Mouse (Mus musculus) lung, postnatal 0 days (tissue): ENCODE results near the gene Clec12a. TPM values are rescaled to one million over a fixed set of nuclear protein-coding genes. Genes with fewer than 3 reads are reported as not detected.

Experiments
- ATAC-seq: fragments of 200-750 bp; cut with Nextera tagmentation; 2 replicates; pipeline ENCODE4 v1.8.0; 2017; ENCODE audit warnings: moderate library complexity
- DNase-seq: peaks from one replicate; pipeline ENCODE4 v3.0.0-alpha.2; 2016; ENCODE audit warnings: low spot score
- H3K27ac ChIP-seq: fragments of 300-500 bp; sonication (generic); 2 replicates; pipeline ENCODE4 v1.5.1; 2014; ENCODE audit warnings: antibody characterized with exemption, mild to moderate bottlenecking, low read length, mixed read lengths
- H3K27me3 ChIP-seq: fragments of 300-500 bp; sonication (generic); replicated peaks from 2 replicates; pipeline ENCODE4 v1.6.1; 2014; ENCODE audit warnings: low read length, mixed read lengths; ENCODE audit not compliant: insufficient read depth
- H3K36me3 ChIP-seq: fragments of 300-500 bp; sonication (generic); 2 replicates; pipeline ENCODE4 v1.6.1; 2014; ENCODE audit warnings: low read length, mixed read lengths; ENCODE audit not compliant: insufficient read depth
- H3K4me1 ChIP-seq: fragments of 300-500 bp; sonication (generic); 2 replicates; pipeline ENCODE4 v1.6.1; 2014; ENCODE audit warnings: antibody characterized with exemption, low read depth, low read length, mixed read lengths; ENCODE audit not compliant: insufficient read depth
- H3K4me2 ChIP-seq: fragments of 300-500 bp; sonication (generic); replicated peaks from 2 replicates; pipeline ENCODE4 v1.6.1; 2014; ENCODE audit warnings: low read depth, mild to moderate bottlenecking, low read length, moderate library complexity, mixed read lengths
- H3K4me3 ChIP-seq: fragments of 300-500 bp; sonication (generic); 2 replicates; pipeline ENCODE4 v1.5.1; 2014; ENCODE audit warnings: low read depth, low read length
- H3K9ac ChIP-seq: fragments of 300-500 bp; sonication (generic); replicated peaks from 2 replicates; pipeline ENCODE4 v1.6.1; 2014; ENCODE audit warnings: low read depth, mild to moderate bottlenecking
- H3K9me3 ChIP-seq: fragments of 300-500 bp; sonication (generic); 2 replicates; pipeline ENCODE4 v1.6.1; 2016; ENCODE audit warnings: low read length, mixed read lengths
- CTCF ChIP-seq: IDR thresholded peaks from 2 replicates; pipeline ENCODE4 v1.5.1; 2016; ENCODE audit warnings: antibody characterized with exemption, mild to moderate bottlenecking
- EP300 ChIP-seq: IDR thresholded peaks from 2 replicates; pipeline ENCODE4 v1.6.1; 2016; ENCODE audit warnings: antibody characterized with exemption, mild to moderate bottlenecking, control low read depth
- WGBS: fragments of 180-500 bp; shearing (Covaris S2); extraction: QIAGEN DNeasy Blood & Tissue Kit; methylation state at CpG from one replicate; pipeline ENCODE4 v1.1.7; 2014; 5-methylcytosine and 5-hydroxymethylcytosine counted together
- polyA plus RNA-seq: library from polyadenylated mRNA; unstranded; fragments of >200 nt; fragmentation: Nextera tagmentation; extraction: Ambion mirVana; gene quantifications from 2 replicates; pipeline ENCODE4 v1.2.1, GENCODE M21; 2015

Clec12a gene
- polyA plus RNA-seq, 1 experiment from 2014 or later, result 4.3 TPM

DNA sequence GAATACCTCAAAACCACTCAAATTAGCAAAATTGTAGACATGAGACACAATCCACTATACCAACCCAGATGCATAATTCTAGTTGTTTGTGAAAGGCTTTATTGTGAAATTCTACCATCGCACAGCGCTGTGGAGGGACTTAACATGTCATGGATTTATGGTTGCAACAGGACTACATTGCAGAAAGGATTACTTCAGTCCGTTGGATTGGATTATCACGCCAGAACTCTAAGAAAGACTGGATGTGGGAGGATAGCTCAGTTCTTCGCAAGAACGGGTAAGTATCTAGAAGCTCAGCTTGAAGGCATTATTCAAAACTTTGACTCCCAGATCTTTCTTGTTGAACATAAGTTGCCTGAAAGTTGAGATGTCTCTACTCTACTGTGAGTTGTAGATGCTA lies 60.9 kb downstream of the Clec12a start:
- ATAC-seq (no peak), DNase-seq (no peak)
- Histone ChIP-seq H3K27me3 (no peaks in the 10 kb centered on the region), H3K4me2 (no peak overlapping the region), H3K9ac (no peak overlapping the region), H3K4me1 (peaks cover 4% of the 10 kb centered on the region; the same call in 1 of the 2 replicates), H3K36me3 (no peaks in the 10 kb centered on the region), H3K9me3 (no peaks in the 10 kb centered on the region), H3K4me3 (no peak overlapping the region), H3K27ac (no peak overlapping the region)
- TF ChIP-seq EP300, result no peak
- TF ChIP-seq CTCF, result no peak
- 83% methylated on average over 6 of the region's 6 CpGs for WGBS

GRCm38 (mm10) chr6:129405999-129406398 lies 63.5 kb downstream of the Clec12a start:
- Histone ChIP-seq H3K27me3 (no peaks in the 10 kb centered on the region), H3K36me3 (no peaks in the 10 kb centered on the region), H3K4me2 (no peak overlapping the region), H3K9ac (no peak overlapping the region), H3K9me3 (no peaks in the 10 kb centered on the region), H3K4me3 (no peak overlapping the region), H3K4me1 (peaks cover 4% of the 10 kb centered on the region; the same call in 1 of the 2 replicates), H3K27ac (no peak overlapping the region)
- ATAC-seq, result no peak
- DNase-seq, result no peak
- TF ChIP-seq EP300, result no peak
- no peak for TF ChIP-seq CTCF

DNA sequence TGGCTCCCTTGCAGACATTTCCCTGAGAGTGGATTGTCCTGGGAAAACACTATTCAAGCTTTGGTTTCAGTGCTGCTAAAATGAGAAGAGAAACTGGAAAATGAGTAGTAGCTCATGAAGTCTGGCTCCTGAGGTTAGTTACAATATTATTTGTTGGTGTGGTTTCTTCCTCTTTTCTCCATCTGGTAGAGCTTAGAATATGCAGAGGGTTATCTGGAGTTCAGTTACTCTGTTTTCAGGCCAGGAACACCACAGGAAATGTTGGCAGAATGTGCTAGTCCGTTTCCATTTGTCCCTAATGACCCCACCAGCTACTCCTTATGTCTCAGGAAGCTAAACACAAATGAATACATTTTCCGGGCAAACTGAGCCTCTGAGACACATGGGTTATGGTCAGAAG lies 64.8 kb downstream of the Clec12a start:
- DNase-seq (peak; percentile 55), ATAC-seq (peak; percentile 38; the same call in 1 of the 2 replicates)
- Histone ChIP-seq H3K9me3 (no peaks in the 10 kb centered on the region), H3K9ac (no peak overlapping the region), H3K27ac (no peak overlapping the region), H3K27me3 (no peaks in the 10 kb centered on the region), H3K4me1 (peaks cover 4% of the 10 kb centered on the region; the same call in 1 of the 2 replicates), H3K4me3 (no peak overlapping the region), H3K4me2 (no peak overlapping the region), H3K36me3 (no peaks in the 10 kb centered on the region)
- 23% methylated on average over 2 of the region's 2 CpGs for WGBS
- TF ChIP-seq CTCF (no peak), EP300 (no peak)

- DNase-seq (no peak), ATAC-seq (no peak)
- Histone ChIP-seq H3K27ac (no peak within 1 kb of the TSS), H3K27me3 (no peaks in the 10 kb centered on the region), H3K4me3 (no peak within 1 kb of the TSS), H3K4me2 (no peak within 1 kb of the TSS), H3K4me1 (peaks cover 4% of the 10 kb centered on the region; the same call in 1 of the 2 replicates), H3K9ac (no peak within 1 kb of the TSS), H3K36me3 (no peaks in the 10 kb centered on the region), H3K9me3 (no peaks in the 10 kb centered on the region)
- WGBS, result 84% methylated on average over 2 of the region's 2 CpGs
- no peak for TF ChIP-seq EP300
- TF ChIP-seq CTCF, result no peak
These were observed 66.1 kb downstream of the Clec12a start, which contains the start of gene Clec9a for GRCm38 (mm10) chr6:129408562-129408961. Clec9a (plus strand) TSS chr6:129408862.

DNA sequence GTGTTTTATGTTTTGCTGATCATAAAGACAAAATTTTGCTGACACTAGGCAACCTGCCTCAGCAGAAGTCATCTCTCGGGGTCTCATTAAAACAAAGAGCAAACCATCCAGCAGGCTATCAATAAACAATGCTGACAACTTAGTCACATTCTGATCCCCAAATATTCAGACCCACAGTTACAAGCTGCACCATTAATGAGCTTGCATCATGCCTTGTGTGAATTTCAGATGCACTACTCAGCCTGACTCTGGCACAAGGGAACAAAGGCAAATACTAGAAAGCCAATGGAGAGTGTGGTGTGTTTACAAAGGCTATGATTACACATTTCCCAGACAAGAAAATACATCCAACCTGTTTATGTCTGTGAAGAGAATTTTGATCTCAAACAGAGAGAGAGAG lies 71.7 kb downstream of the Clec12a start:
- Histone ChIP-seq H3K9me3 (no peaks in the 10 kb centered on the region), H3K27me3 (no peaks in the 10 kb centered on the region), H3K4me1 (no peaks in the 10 kb centered on the region), H3K9ac (no peak overlapping the region), H3K27ac (no peak overlapping the region), H3K4me3 (no peak overlapping the region), H3K4me2 (no peak overlapping the region), H3K36me3 (no peaks in the 10 kb centered on the region)
- no peak for TF ChIP-seq CTCF
- no peak for TF ChIP-seq EP300
- DNase-seq (no peak), ATAC-seq (no peak)
- 52% methylated on average over 1 of the region's 1 CpGs for WGBS

Other genes starting within 250 kb of the Clec12a start
- gene Clec2e, start 241.8 kb upstream of the Clec12a start, polyA plus RNA-seq, result not detected in 2 replicates
- 4.5 and 5.1 TPM in 2 replicates for gene Clec2d, start 162.1 kb upstream of the Clec12a start, polyA plus RNA-seq
- 0.39 and 0.48 TPM in 2 replicates for gene Cd69, start 67.3 kb upstream of the Clec12a start, polyA plus RNA-seq
- not detected in 2 replicates for gene 4922502D21Rik, start 10.9 kb upstream of the Clec12a start, polyA plus RNA-seq
- 1.2 and 1.5 TPM in 2 replicates for gene Clec12b, start 43.2 kb downstream of the Clec12a start, polyA plus RNA-seq
- gene Clec1b, start 54.6 kb downstream of the Clec12a start, polyA plus RNA-seq, result 7.8 and 8.3 TPM in 2 replicates
- gene Clec9a, start 66.2 kb downstream of the Clec12a start, polyA plus RNA-seq, result 2.7 and 3.6 TPM in 2 replicates
- 111 and 132 TPM in 2 replicates for gene Clec1a, start 109.3 kb downstream of the Clec12a start, polyA plus RNA-seq
- gene Olr1, start 164.5 kb downstream of the Clec12a start, polyA plus RNA-seq, result 2.7 and 4.3 TPM in 2 replicates
- gene Tmem52b, start 169.9 kb downstream of the Clec12a start, polyA plus RNA-seq, result not detected in 2 replicates
- gene Gabarapl1, start 190.5 kb downstream of the Clec12a start, polyA plus RNA-seq, result 78.8 and 82.3 TPM in 2 replicates
- 0.08 and 0.29 TPM in 2 replicates for gene Klre1, start 235.2 kb downstream of the Clec12a start, polyA plus RNA-seq
- gene Klrd1, start 249.1 kb downstream of the Clec12a start, polyA plus RNA-seq, result 0.93 and 1.4 TPM in 2 replicates